Mouse (Mus musculus): ENCODE measurements at regions not wholly inside any gene's neighbourhood (a gene's known extent, or its start where the extent isn't known, plus 50 kb on each side); places are given as distances from the start of the nearest gene placed in this dataset.

DNA sequence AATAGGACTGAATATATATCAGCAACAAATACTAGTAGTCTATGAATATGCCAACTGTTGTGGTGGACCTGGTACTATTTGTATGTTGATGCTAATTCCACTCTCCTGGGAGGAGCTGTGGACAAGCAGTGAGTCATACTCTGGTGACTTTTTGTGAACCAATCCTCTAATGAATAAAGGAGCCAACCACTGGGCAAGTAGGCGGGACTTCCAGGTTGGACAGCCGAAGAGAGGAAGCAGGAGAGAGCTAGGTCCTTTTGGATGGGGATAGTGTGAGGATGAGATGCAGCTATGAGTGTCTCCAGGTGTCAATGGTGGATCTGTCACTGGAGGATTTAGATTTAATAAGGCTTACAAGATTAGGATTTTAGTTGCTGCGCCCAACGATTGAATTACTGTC, 64.8 kb upstream of the Med14 start:
- no peak overlapping the region for H3ac ChIP-seq (ENCODE audit: control insufficient read depth, insufficient read length)
- TF ChIP-seq MYOG (IDR thresholded peaks at IDR 0.05; ENCODE audit: control insufficient read depth in 1 of 3, insufficient read depth in 1 of 3, insufficient read length in 2 of 3, low read depth in 2 of 3) (no peak), E2F4 (IDR thresholded peaks at IDR 0.05; ENCODE audit: insufficient read depth) (no peak)
- no peaks in the 10 kb centered on the region for H3K27me3 ChIP-seq (ENCODE audit: control insufficient read depth, insufficient read depth, insufficient read length)
- no peak overlapping the region for H3K4me2 ChIP-seq (ENCODE audit: low read depth)
- H3K36me3 ChIP-seq (ENCODE audit: control insufficient read depth, insufficient read depth), result no peaks in the 10 kb centered on the region
- H3K4me3 ChIP-seq, result no peak overlapping the region
- no peaks in the 10 kb centered on the region for H3K79me2 ChIP-seq (ENCODE audit: control insufficient read depth, insufficient read depth)

DNA sequence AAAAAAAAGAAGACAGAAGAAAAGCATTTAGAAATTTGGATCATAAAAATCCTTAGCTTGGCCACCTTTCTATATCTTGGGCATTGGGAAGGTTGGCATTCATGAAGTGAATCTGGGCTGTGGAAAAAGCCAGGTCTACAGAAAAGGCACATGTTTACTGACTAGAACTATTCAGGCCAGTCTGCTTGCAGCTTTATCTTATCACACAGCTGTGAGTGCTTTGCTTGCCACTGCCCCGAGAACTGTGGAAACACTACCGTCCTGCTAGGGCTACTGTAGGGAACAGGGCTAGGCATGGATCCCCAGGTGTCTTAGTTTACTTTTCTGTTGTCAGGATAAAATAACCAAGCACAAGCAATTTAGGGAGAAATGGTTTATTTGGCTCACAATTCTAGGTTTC, 63.4 kb upstream of the Med14 start:
- no peaks in the 10 kb centered on the region for H3K79me2 ChIP-seq (ENCODE audit: control insufficient read depth, insufficient read depth)
- H3K4me2 ChIP-seq (ENCODE audit: low read depth), result no peak overlapping the region
- H3K27me3 ChIP-seq (ENCODE audit: control insufficient read depth, insufficient read depth, insufficient read length), result no peaks in the 10 kb centered on the region
- H3ac ChIP-seq (ENCODE audit: control insufficient read depth, insufficient read length), result no peak overlapping the region
- TF ChIP-seq MAX (IDR thresholded peaks at IDR 0.05; ENCODE audit: low read depth), result no peak
- no peak for TF ChIP-seq USF1 (IDR thresholded peaks at IDR 0.05; ENCODE audit: low read depth)
- TF ChIP-seq REST (IDR thresholded peaks at IDR 0.05; ENCODE audit: insufficient read depth, insufficient read length), result no peak
- no peak for TF ChIP-seq CEBPB (IDR thresholded peaks at IDR 0.05; ENCODE audit: insufficient read depth, poor library complexity, severe bottlenecking)
- TF ChIP-seq SRF (IDR thresholded peaks at IDR 0.05; ENCODE audit: control insufficient read depth, insufficient read length, low read depth), result no peak
- no peak for TF ChIP-seq POLR2A (IDR thresholded peaks at IDR 0.05; ENCODE audit: insufficient read length, low read depth)
- no peak for TF ChIP-seq E2F4 (IDR thresholded peaks at IDR 0.05; ENCODE audit: insufficient read depth)
- no peak overlapping the region for H3K4me3 ChIP-seq
- H3K36me3 ChIP-seq (ENCODE audit: control insufficient read depth, insufficient read depth), result no peaks in the 10 kb centered on the region

DNA sequence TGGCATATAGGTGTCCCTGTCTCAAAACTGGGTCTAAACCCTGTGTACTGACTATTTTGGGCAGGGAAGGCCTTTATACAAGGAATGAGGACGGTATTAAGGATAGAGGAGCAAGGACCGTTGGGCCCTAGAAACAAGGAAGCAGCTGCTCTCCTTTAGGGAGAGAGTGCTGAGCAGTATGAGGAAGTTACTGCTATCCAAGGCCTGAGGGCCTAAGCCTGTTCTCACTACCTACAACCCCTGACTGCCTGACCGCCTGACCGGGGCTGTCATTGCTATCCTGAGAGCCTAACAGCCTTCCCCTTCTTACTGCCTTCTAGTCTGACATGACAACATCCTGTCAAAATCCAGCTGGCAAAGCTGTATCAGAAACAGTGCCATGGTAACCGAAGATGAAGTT, 62.6 kb upstream of the Med14 start:
- TF ChIP-seq MYOD1 (IDR thresholded peaks at IDR 0.05; ENCODE audit: control insufficient read depth in 1 of 3, insufficient read length in 2 of 3, low read depth in 2 of 3), result no peak
- no peak for TF ChIP-seq REST (IDR thresholded peaks at IDR 0.05; ENCODE audit: insufficient read depth, insufficient read length)
- no peak for TF ChIP-seq TCF3 (IDR thresholded peaks at IDR 0.05; ENCODE audit: insufficient read length, low read depth)
- TF ChIP-seq MAX (IDR thresholded peaks at IDR 0.05; ENCODE audit: low read depth), result no peak
- TF ChIP-seq POLR2AphosphoS2 (IDR thresholded peaks at IDR 0.05; ENCODE audit: insufficient read length, low read depth), result no peak
- TF ChIP-seq TCF12 (IDR thresholded peaks at IDR 0.05; ENCODE audit: insufficient read depth, poor library complexity, severe bottlenecking), result no peak
- TF ChIP-seq CEBPB (IDR thresholded peaks at IDR 0.05; ENCODE audit: insufficient read depth, poor library complexity, severe bottlenecking), result no peak
- no peak for TF ChIP-seq POLR2A (IDR thresholded peaks at IDR 0.05; ENCODE audit: insufficient read length, low read depth)
- TF ChIP-seq E2F4 (IDR thresholded peaks at IDR 0.05; ENCODE audit: insufficient read depth), result no peak
- TF ChIP-seq USF1 (IDR thresholded peaks at IDR 0.05; ENCODE audit: low read depth), result no peak
- H3K36me3 ChIP-seq (ENCODE audit: control insufficient read depth, insufficient read depth), result no peaks in the 10 kb centered on the region
- H3K79me2 ChIP-seq (ENCODE audit: control insufficient read depth, insufficient read depth), result no peaks in the 10 kb centered on the region
- H3K4me3 ChIP-seq, result no peak overlapping the region
- no peak overlapping the region for H3ac ChIP-seq (ENCODE audit: control insufficient read depth, insufficient read length)
- no peak overlapping the region for H3K4me2 ChIP-seq (ENCODE audit: low read depth)
- no peaks in the 10 kb centered on the region for H3K27me3 ChIP-seq (ENCODE audit: control insufficient read depth, insufficient read depth, insufficient read length)

DNA sequence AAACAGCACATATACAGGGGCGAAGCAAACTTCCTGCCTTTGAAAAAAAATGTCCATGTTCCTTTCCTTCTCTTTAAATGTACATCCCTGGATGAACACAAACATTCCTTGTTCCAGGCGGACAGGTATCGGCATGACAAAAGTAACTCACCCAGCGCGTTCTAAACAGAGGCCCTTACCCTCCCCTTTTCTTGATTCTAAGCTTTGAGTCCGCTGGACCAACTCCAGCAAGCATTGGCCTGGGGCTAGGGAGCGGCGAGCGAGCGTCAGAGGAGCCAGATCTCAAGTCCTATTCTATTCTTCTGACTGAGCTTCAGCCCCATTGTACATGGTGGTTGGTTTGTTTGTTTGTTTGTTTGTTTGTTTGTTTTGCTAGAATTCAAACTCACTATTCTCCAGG, 60.9 kb upstream of the Med14 start:
- TF ChIP-seq TCF12 (IDR thresholded peaks at IDR 0.05; ENCODE audit: insufficient read depth, poor library complexity, severe bottlenecking) (no peak), USF1 (IDR thresholded peaks at IDR 0.05; ENCODE audit: low read depth) (no peak), CEBPB (IDR thresholded peaks at IDR 0.05; ENCODE audit: insufficient read depth, poor library complexity, severe bottlenecking) (no peak), MAX (IDR thresholded peaks at IDR 0.05; ENCODE audit: low read depth) (no peak), POLR2AphosphoS2 (IDR thresholded peaks at IDR 0.05; ENCODE audit: insufficient read length, low read depth) (no peak), TCF3 (IDR thresholded peaks at IDR 0.05; ENCODE audit: insufficient read length, low read depth) (no peak)
- H3K27me3 ChIP-seq (ENCODE audit: control insufficient read depth, insufficient read depth, insufficient read length), result no peaks in the 10 kb centered on the region
- H3K79me2 ChIP-seq (ENCODE audit: control insufficient read depth, insufficient read depth), result no peaks in the 10 kb centered on the region
- H3K36me3 ChIP-seq (ENCODE audit: control insufficient read depth, insufficient read depth), result no peaks in the 10 kb centered on the region
- H3K4me3 ChIP-seq, result no peak overlapping the region
- H3ac ChIP-seq (ENCODE audit: control insufficient read depth, insufficient read length), result no peak overlapping the region
- H3K4me2 ChIP-seq (ENCODE audit: low read depth), result no peak overlapping the region

DNA sequence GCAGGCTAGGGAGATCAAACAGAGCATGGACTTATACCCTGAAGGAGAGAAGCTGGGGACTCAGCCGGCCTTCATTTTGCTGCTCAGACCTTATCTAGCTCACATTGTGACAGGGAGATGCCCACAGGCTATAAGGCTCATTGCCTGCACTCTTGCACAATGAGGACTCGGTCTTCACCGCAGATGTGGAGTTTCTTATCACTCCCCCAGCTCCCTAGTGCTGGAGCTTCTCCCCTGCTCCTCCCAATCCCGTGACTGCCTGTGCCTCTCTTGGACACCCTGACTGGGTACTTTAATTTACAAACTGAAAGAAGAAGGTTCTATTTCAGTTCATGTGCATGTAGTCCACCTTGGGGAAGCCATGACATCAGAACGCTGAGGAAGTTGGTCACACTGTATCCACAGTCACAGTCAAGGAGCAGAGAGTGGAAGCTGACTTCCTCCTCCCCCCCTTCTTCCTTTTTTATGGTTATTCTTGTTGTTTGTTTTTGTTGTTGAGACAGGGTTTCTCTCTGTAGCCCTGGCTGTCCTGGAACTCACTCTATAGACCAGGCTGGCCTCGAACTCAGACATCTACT, 51.3 kb upstream of the Med14 start:
- no peak for TF ChIP-seq CEBPB (IDR thresholded peaks at IDR 0.05; ENCODE audit: insufficient read depth, poor library complexity, severe bottlenecking)
- TF ChIP-seq USF1 (IDR thresholded peaks at IDR 0.05; ENCODE audit: low read depth), result no peak
- no peaks in the 10 kb centered on the region for H3K79me2 ChIP-seq (ENCODE audit: control insufficient read depth, insufficient read depth)
- H3K4me3 ChIP-seq, result no peak overlapping the region
- no peaks in the 10 kb centered on the region for H3K36me3 ChIP-seq (ENCODE audit: control insufficient read depth, insufficient read depth)
- no peak overlapping the region for H3ac ChIP-seq (ENCODE audit: control insufficient read depth, insufficient read length)
- H3K4me2 ChIP-seq (ENCODE audit: low read depth), result no peak overlapping the region
- no peaks in the 10 kb centered on the region for H3K27me3 ChIP-seq (ENCODE audit: control insufficient read depth, insufficient read depth, insufficient read length)

Measured in myocyte (in vitro differentiated cells).